Mouse (Mus musculus): Measurements from ENCODE around the gene Gsdma2. TPM values are rescaled to one million over a fixed set of nuclear protein-coding genes. Genes with fewer than 3 reads are reported as not detected.
"Not testable (repeated sequence)": the region's sequence is repeated elsewhere in the genome, so short reads cannot be mapped to it uniquely, and the experiment has no call there.

The Gsdma2 gene
- polyA plus RNA-seq, 1 experiment from 2014 or later: not detected

GRCm38 (mm10) chr11:98680595-98680994 is 34.0 kb downstream of the Gsdma2 start:
- H3K36me3 ChIP-seq (ENCODE audit: control insufficient read depth, insufficient read depth, low read length); H3K4me2 ChIP-seq (ENCODE audit: low read length); H3K27me3 ChIP-seq (ENCODE audit: control insufficient read depth, insufficient read depth, low read length); ATAC-seq (ENCODE audit: insufficient number of reproducible peaks, insufficient read depth, low FRiP score, low read depth); H3K9ac ChIP-seq (ENCODE audit: low read length); H3K9me3 ChIP-seq (ENCODE audit: control insufficient read depth, low read length); H3K27ac ChIP-seq (replicated peaks in 1 of 2; ENCODE audit: control insufficient read depth in 1 of 2, insufficient read depth in 1 of 2, low read depth in 2 of 2, low read length in 2 of 2); H3K4me1 ChIP-seq (ENCODE audit: control insufficient read depth in 2 of 2, insufficient read depth in 2 of 2, low read length in 2 of 2); H3K4me3 ChIP-seq (ENCODE audit: control insufficient read depth in 1 of 2, insufficient read depth in 1 of 2, low read depth in 1 of 2, low read length in 2 of 2): not testable (repeated sequence)
- 90% methylated on average over 4 of the region's 4 CpGs for WGBS

- 76% methylated on average over 4 of the region's 4 CpGs for WGBS
- Histone ChIP-seq H3K9me3 (ENCODE audit: control insufficient read depth, low read length) (no peaks in the 10 kb centered on the region), H3K27ac (replicated peaks in 1 of 2; ENCODE audit: control insufficient read depth in 1 of 2, insufficient read depth in 1 of 2, low read depth in 2 of 2, low read length in 2 of 2) (no peak overlapping the region), H3K4me2 (ENCODE audit: low read length) (no peak overlapping the region), H3K4me1 (ENCODE audit: control insufficient read depth in 2 of 2, insufficient read depth in 2 of 2, low read length in 2 of 2) (peaks cover 2 to 9% of the 10 kb centered on the region in 2 experiments; a peak in 3 of 4 replicates), H3K36me3 (ENCODE audit: control insufficient read depth, insufficient read depth, low read length) (peaks cover 15% of the 10 kb centered on the region), H3K9ac (ENCODE audit: low read length) (no peak overlapping the region), H3K27me3 (ENCODE audit: control insufficient read depth, insufficient read depth, low read length) (no peaks in the 10 kb centered on the region), H3K4me3 (ENCODE audit: control insufficient read depth in 1 of 2, insufficient read depth in 1 of 2, low read depth in 1 of 2, low read length in 2 of 2) (no peak overlapping the region)
- no peak for ATAC-seq (ENCODE audit: insufficient number of reproducible peaks, insufficient read depth, low FRiP score, low read depth)
Observed at GRCm38 (mm10) chr11:98681186-98681585, 34.6 kb downstream of the Gsdma2 start.

GRCm38 (mm10) chr11:98681786-98682745 is 35.5 kb downstream of the Gsdma2 start, which contains the start of gene Psmd3:
Gene Psmd3 (plus strand): TSS chr11:98682554.
- Histone ChIP-seq H3K9me3 (ENCODE audit: control insufficient read depth, low read length) (no peaks in the 10 kb centered on the region), H3K4me2 (ENCODE audit: low read length) (peak within 1 kb of the TSS; percentile 92), H3K9ac (ENCODE audit: low read length) (peak within 1 kb of the TSS; percentile 99), H3K4me1 (ENCODE audit: control insufficient read depth in 2 of 2, insufficient read depth in 2 of 2, low read length in 2 of 2) (peaks cover 2 to 9% of the 10 kb centered on the region in 2 experiments; a peak in 3 of 4 replicates), H3K27ac (replicated peaks in 1 of 2; ENCODE audit: control insufficient read depth in 1 of 2, insufficient read depth in 1 of 2, low read depth in 2 of 2, low read length in 2 of 2) (peak within 1 kb of the TSS; percentile 66 to 72), H3K4me3 (ENCODE audit: control insufficient read depth in 1 of 2, insufficient read depth in 1 of 2, low read depth in 1 of 2, low read length in 2 of 2) (peak within 1 kb of the TSS; percentile 93 to 100), H3K27me3 (ENCODE audit: control insufficient read depth, insufficient read depth, low read length) (no peaks in the 10 kb centered on the region), H3K36me3 (ENCODE audit: control insufficient read depth, insufficient read depth, low read length) (peaks cover 24% of the 10 kb centered on the region)
- 4% methylated on average over 45 of the region's 45 CpGs for WGBS
- peak; percentile 90 for ATAC-seq (ENCODE audit: insufficient number of reproducible peaks, insufficient read depth, low FRiP score, low read depth)

- Histone ChIP-seq H3K9me3 (ENCODE audit: control insufficient read depth, low read length) (no peaks in the 10 kb centered on the region), H3K36me3 (ENCODE audit: control insufficient read depth, insufficient read depth, low read length) (peaks cover 31% of the 10 kb centered on the region), H3K27me3 (ENCODE audit: control insufficient read depth, insufficient read depth, low read length) (no peaks in the 10 kb centered on the region), H3K4me3 (ENCODE audit: control insufficient read depth in 1 of 2, insufficient read depth in 1 of 2, low read depth in 1 of 2, low read length in 2 of 2) (peak overlapping the region; percentile 93 to 100), H3K4me2 (ENCODE audit: low read length) (peak overlapping the region; percentile 92), H3K9ac (ENCODE audit: low read length) (peak overlapping the region; percentile 99), H3K4me1 (ENCODE audit: control insufficient read depth in 2 of 2, insufficient read depth in 2 of 2, low read length in 2 of 2) (peaks cover 2 to 9% of the 10 kb centered on the region in 2 experiments; a peak in 3 of 4 replicates), H3K27ac (replicated peaks in 1 of 2; ENCODE audit: control insufficient read depth in 1 of 2, insufficient read depth in 1 of 2, low read depth in 2 of 2, low read length in 2 of 2) (peak overlapping the region; percentile 2 to 72)
- 0% methylated on average over 23 of the region's 23 CpGs for WGBS
- peak; percentile 7; the same call in 1 of the 2 replicates for ATAC-seq (ENCODE audit: insufficient number of reproducible peaks, insufficient read depth, low FRiP score, low read depth)
Observed at GRCm38 (mm10) chr11:98682811-98683210, 36.3 kb downstream of the Gsdma2 start.

- 92% methylated on average over 9 of the region's 9 CpGs for WGBS
- peaks cover 56% of the 10 kb centered on the region for H3K36me3 ChIP-seq (ENCODE audit: control insufficient read depth, insufficient read depth, low read length)
- H3K4me1 ChIP-seq (ENCODE audit: control insufficient read depth in 2 of 2, insufficient read depth in 2 of 2, low read length in 2 of 2): peaks cover 2 to 9% of the 10 kb centered on the region in 2 experiments; a peak in 3 of 4 replicates
- ATAC-seq (ENCODE audit: insufficient number of reproducible peaks, insufficient read depth, low FRiP score, low read depth): no peak
- no peak overlapping the region for H3K9ac ChIP-seq (ENCODE audit: low read length)
- no peaks in the 10 kb centered on the region for H3K9me3 ChIP-seq (ENCODE audit: control insufficient read depth, low read length)
- H3K27ac ChIP-seq (replicated peaks in 1 of 2; ENCODE audit: control insufficient read depth in 1 of 2, insufficient read depth in 1 of 2, low read depth in 2 of 2, low read length in 2 of 2): no peak overlapping the region
- no peak overlapping the region for H3K4me2 ChIP-seq (ENCODE audit: low read length)
- H3K27me3 ChIP-seq (ENCODE audit: control insufficient read depth, insufficient read depth, low read length): no peaks in the 10 kb centered on the region
- H3K4me3 ChIP-seq (ENCODE audit: control insufficient read depth in 1 of 2, insufficient read depth in 1 of 2, low read depth in 1 of 2, low read length in 2 of 2): no peak overlapping the region
Observed at GRCm38 (mm10) chr11:98685642-98686041, 39.1 kb downstream of the Gsdma2 start.

- WGBS: 89% methylated on average over 4 of the region's 4 CpGs
- Histone ChIP-seq H3K4me3 (ENCODE audit: control insufficient read depth in 1 of 2, insufficient read depth in 1 of 2, low read depth in 1 of 2, low read length in 2 of 2) (no peak overlapping the region), H3K27me3 (ENCODE audit: control insufficient read depth, insufficient read depth, low read length) (no peaks in the 10 kb centered on the region), H3K27ac (replicated peaks in 1 of 2; ENCODE audit: control insufficient read depth in 1 of 2, insufficient read depth in 1 of 2, low read depth in 2 of 2, low read length in 2 of 2) (no peak overlapping the region), H3K9me3 (ENCODE audit: control insufficient read depth, low read length) (no peaks in the 10 kb centered on the region), H3K4me2 (ENCODE audit: low read length) (no peak overlapping the region), H3K9ac (ENCODE audit: low read length) (no peak overlapping the region), H3K36me3 (ENCODE audit: control insufficient read depth, insufficient read depth, low read length) (peaks cover 69% of the 10 kb centered on the region), H3K4me1 (ENCODE audit: control insufficient read depth in 2 of 2, insufficient read depth in 2 of 2, low read length in 2 of 2) (peaks cover 0 to 9% of the 10 kb centered on the region in 2 experiments; a peak in 2 of 4 replicates)
- ATAC-seq (ENCODE audit: insufficient number of reproducible peaks, insufficient read depth, low FRiP score, low read depth): no peak
Observed at GRCm38 (mm10) chr11:98686976-98687375, 40.4 kb downstream of the Gsdma2 start.

GRCm38 (mm10) chr11:98688009-98688408 is 41.5 kb downstream of the Gsdma2 start:
- 80% methylated on average over 8 of the region's 8 CpGs for WGBS
- Histone ChIP-seq H3K27me3 (ENCODE audit: control insufficient read depth, insufficient read depth, low read length) (no peaks in the 10 kb centered on the region), H3K4me2 (ENCODE audit: low read length) (no peak overlapping the region), H3K4me1 (ENCODE audit: control insufficient read depth in 2 of 2, insufficient read depth in 2 of 2, low read length in 2 of 2) (peaks cover 0 to 9% of the 10 kb centered on the region in 2 experiments; a peak in 2 of 4 replicates), H3K9me3 (ENCODE audit: control insufficient read depth, low read length) (no peaks in the 10 kb centered on the region), H3K9ac (ENCODE audit: low read length) (no peak overlapping the region), H3K27ac (replicated peaks in 1 of 2; ENCODE audit: control insufficient read depth in 1 of 2, insufficient read depth in 1 of 2, low read depth in 2 of 2, low read length in 2 of 2) (no peak overlapping the region), H3K36me3 (ENCODE audit: control insufficient read depth, insufficient read depth, low read length) (peaks cover 80% of the 10 kb centered on the region), H3K4me3 (ENCODE audit: control insufficient read depth in 1 of 2, insufficient read depth in 1 of 2, low read depth in 1 of 2, low read length in 2 of 2) (no peak overlapping the region)
- no peak for ATAC-seq (ENCODE audit: insufficient number of reproducible peaks, insufficient read depth, low FRiP score, low read depth)

All from heart, embryonic 14.5 days (tissue).